Mouse (Mus musculus) stomach, embryonic 16.5 days (tissue): ENCODE measurements around the gene Gal3st2b. TPM values are rescaled to one million over a fixed set of nuclear protein-coding genes. Genes with fewer than 3 reads are reported as not detected.
"Not testable (repeated sequence)": the region's sequence is repeated elsewhere in the genome, so short reads cannot be mapped to it uniquely, and the experiment has no call there.

Experiments
- ATAC-seq: fragments of 200-750 bp; cut with Nextera tagmentation; 2 replicates; pipeline ENCODE4 v1.8.0; 2017; ENCODE audit warnings: moderate number of reproducible peaks, moderate TSS enrichment; ENCODE audit not compliant: insufficient read depth, low FRiP score
- H3K27ac ChIP-seq: fragments of 300-500 bp; sonication (generic); 2 replicates; pipeline ENCODE4 v1.5.1; 2014; ENCODE audit warnings: low read length
- H3K27me3 ChIP-seq: fragments of 300-500 bp; sonication (generic); 2 replicates; pipeline ENCODE4 v1.6.1; 2014; ENCODE audit warnings: low read length, control low read depth, mixed read lengths; ENCODE audit not compliant: control insufficient read depth, insufficient read depth
- H3K36me3 ChIP-seq: fragments of 300-500 bp; sonication (generic); 2 replicates; pipeline ENCODE4 v1.6.1; 2014; ENCODE audit warnings: low read length; ENCODE audit not compliant: control insufficient read depth, insufficient read depth
- H3K4me1 ChIP-seq: fragments of 300-500 bp; sonication (generic); 2 replicates; pipeline ENCODE4 v1.6.1; 2014; ENCODE audit warnings: low read length, control low read depth, mixed read lengths; ENCODE audit not compliant: control insufficient read depth, insufficient read depth
- H3K4me2 ChIP-seq: fragments of 300-500 bp; sonication (generic); 2 replicates; pipeline ENCODE4 v1.6.1; 2014; ENCODE audit warnings: low read depth, low read length, mixed read lengths
- H3K4me3 ChIP-seq: fragments of 300-500 bp; sonication (generic); replicated peaks from 2 replicates; pipeline ENCODE4 v1.5.1; 2014; ENCODE audit warnings: mild to moderate bottlenecking, low read length
- H3K9ac ChIP-seq: fragments of 300-500 bp; sonication (generic); 2 replicates; pipeline ENCODE4 v1.6.1; 2014; ENCODE audit warnings: low read length
- H3K9me3 ChIP-seq: fragments of 300-500 bp; sonication (generic); replicated peaks from 2 replicates; pipeline ENCODE4 v1.6.1; 2016; ENCODE audit warnings: low read length, control low read depth; ENCODE audit not compliant: control insufficient read depth
- WGBS: fragments of 180-500 bp; shearing (Covaris S2); extraction: QIAGEN DNeasy Blood & Tissue Kit; methylation state at CpG from one replicate; pipeline ENCODE4 v1.1.7; 2014; 5-methylcytosine and 5-hydroxymethylcytosine counted together
- polyA plus RNA-seq: library from polyadenylated mRNA; unstranded; fragments of >200 nt; fragmentation: Nextera tagmentation; extraction: Ambion mirVana; gene quantifications from 2 replicates; pipeline ENCODE4 v1.2.1, GENCODE M21; 2015

The Gal3st2b gene
- polyA plus RNA-seq, 1 experiment from 2014 or later, result 0.10 TPM

DNA sequence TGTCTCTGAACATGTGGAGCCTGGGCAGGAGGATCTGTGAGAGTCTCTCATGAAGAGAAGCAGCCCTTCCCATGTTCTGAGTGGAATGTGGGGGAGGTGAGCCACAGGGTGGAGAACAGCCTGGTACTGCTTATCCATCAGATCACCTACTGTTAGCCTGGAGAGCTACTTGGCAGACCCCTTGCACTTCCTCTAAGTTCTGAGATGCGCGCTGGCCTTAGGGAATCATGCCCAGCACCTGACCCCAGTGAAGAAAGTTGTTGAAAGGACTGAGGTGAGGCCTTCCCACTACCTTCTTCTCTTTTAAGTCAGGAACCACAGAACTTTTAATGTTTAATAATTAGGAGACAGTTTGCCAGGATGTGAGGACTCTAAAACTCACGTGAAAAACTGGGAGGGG, 73.4 kb downstream of the Gal3st2b start:
- H3K27me3 ChIP-seq, H3K9ac ChIP-seq, H3K9me3 ChIP-seq, H3K4me1 ChIP-seq, ATAC-seq, H3K36me3 ChIP-seq, H3K27ac ChIP-seq, H3K4me3 ChIP-seq, H3K4me2 ChIP-seq: not testable (repeated sequence)
- 66% methylated on average over 3 of the region's 3 CpGs for WGBS

Other genes starting within 250 kb of the Gal3st2b start
- gene Bok, start 232.7 kb upstream of the Gal3st2b start, polyA plus RNA-seq, result 64.5 and 66.8 TPM in 2 replicates
- 68.8 and 71.5 TPM in 2 replicates for gene Atg4b, start 166.8 kb upstream of the Gal3st2b start, polyA plus RNA-seq
- 42.7 and 51.6 TPM in 2 replicates for gene Thap4, start 163.4 kb upstream of the Gal3st2b start, polyA plus RNA-seq
- gene Dtymk, start 116.4 kb upstream of the Gal3st2b start, polyA plus RNA-seq, result 196 and 210 TPM in 2 replicates
- 19.1 and 20.1 TPM in 2 replicates for gene Ing5, start 114.3 kb upstream of the Gal3st2b start, polyA plus RNA-seq
- 14.3 and 17.6 TPM in 2 replicates for gene D2hgdh, start 93.4 kb upstream of the Gal3st2b start, polyA plus RNA-seq
- gene Gal3st2, start 57.0 kb upstream of the Gal3st2b start, polyA plus RNA-seq, result 0.10 TPM in 1 of 2 replicates, not detected in the other
- not detected in 2 replicates for gene Gal3st2c, start 72.2 kb downstream of the Gal3st2b start, polyA plus RNA-seq
- not detected in 2 replicates for gene Neu4, start 102.1 kb downstream of the Gal3st2b start, polyA plus RNA-seq
- 0.26 and 0.48 TPM in 2 replicates for gene Pdcd1, start 134.2 kb downstream of the Gal3st2b start, polyA plus RNA-seq